Mouse (Mus musculus): ENCODE measurements around the gene Kcnab3.

DNA sequence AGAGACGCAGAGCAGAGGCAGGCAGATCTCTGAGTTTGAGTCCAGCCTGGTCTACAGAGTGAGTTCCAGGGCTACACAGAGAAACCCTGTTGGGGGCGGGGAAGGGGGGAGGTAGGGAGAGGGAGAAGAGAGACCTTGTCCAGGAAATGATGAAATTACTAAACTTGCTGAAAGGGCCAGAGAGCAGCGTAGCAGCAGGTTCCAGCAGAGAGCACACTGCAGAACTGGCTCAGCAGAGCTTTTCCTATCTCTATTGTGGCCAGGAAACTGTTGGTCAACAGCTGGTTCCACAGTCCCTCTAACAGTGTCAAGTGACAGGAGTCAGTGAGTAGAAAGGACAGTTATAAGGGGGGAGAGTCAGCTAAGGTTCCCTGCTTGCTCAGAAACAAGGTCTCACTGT lies 53.5 kb downstream of the Kcnab3 start:
- no peak for TF ChIP-seq POLR2A (IDR thresholded peaks at IDR 0.05; ENCODE audit: low read depth, low read length)
- no peak for TF ChIP-seq CTCF (IDR thresholded peaks at IDR 0.05; ENCODE audit: extremely low read depth, insufficient read depth, insufficient read length, insufficient replicate concordance)

Measured in spleen, adult 2 months (tissue).